Mouse (Mus musculus): ENCODE results near the gene Taf15. TPM values are rescaled to one million over a fixed set of nuclear protein-coding genes. Genes with fewer than 3 reads are reported as not detected.

The Taf15 gene
- polyA plus RNA-seq, 1 experiment = 60.1 TPM

DNA sequence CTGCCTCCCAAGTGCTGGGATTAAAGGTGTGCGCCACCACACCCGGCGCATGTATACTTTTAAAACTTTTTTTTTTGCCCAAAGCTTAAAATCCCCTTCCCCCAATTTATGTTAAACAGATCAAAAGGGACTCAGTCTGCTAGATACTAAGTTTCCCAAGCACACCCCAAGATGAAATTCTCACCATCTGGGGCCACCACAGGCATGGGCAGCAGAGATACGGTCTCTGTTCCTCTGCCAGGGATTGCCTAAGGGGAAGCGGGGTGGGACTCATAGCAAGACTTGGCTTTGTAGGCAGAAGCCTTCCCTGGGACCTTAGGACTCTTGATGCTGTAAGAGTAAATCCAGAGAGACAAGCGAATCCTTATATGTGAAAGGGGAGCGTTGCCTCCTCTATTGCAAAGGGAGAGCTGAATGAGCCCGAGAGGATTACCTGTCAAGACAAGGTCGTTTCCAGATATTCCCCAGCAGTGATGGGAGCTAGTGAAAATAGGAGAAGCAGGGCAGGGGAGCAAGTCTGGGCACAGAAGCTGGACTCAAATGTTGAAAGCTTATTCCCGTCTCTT is 11.3 kb upstream of the Taf15 start:
- peak in 1 of 2 experiments; percentile 5 for DNase-seq
- Histone ChIP-seq H3K4me3 (replicated peaks; ENCODE audit: insufficient read depth, low read depth, low read length) (peak overlapping the region; percentile 10), H3K4me1 (ENCODE audit: control insufficient read depth, insufficient read depth, low read length) (peaks cover 9% of the 10 kb centered on the region; the same call in 1 of the 2 replicates), H3K27ac (ENCODE audit: insufficient read depth, low read length) (no peak overlapping the region), H3K27me3 (ENCODE audit: control insufficient read depth, insufficient read depth, low read length) (no peaks in the 10 kb centered on the region)
- TF ChIP-seq CTCF (IDR thresholded peaks at IDR 0.05; ENCODE audit: borderline replicate concordance, insufficient read depth, low read depth, low read length) (no peak), POLR2A (IDR thresholded peaks at IDR 0.05; ENCODE audit: borderline replicate concordance, insufficient read depth, low read length) (no peak)
- 66% methylated on average over 10 of the region's 10 CpGs for WGBS

DNA sequence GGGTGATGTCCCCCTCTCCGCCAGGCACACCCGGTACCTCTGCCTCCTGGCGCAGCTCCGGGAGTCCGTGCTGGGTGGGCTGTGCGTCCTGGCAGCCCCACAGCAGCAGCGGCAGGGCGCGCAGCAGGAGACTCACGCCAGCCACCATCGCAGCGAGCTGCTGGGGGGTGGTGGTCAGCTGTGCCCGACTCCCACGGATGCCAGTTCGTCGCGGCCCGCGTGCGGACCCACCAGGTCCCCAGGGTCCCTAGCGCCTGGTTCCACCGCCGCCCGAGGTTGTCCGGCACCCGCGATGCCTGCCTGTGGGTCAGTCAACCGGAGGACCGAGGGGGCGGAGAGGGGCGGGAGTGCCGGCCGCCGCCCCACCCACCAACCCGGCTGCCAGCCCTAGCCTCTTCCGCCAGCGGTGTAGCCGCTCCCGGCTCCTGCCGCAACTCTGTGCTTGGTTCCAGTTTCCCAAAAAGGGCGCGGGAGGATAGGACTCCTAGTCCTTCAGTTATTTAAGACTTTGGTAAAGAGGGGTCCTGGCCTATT is 10.1 kb upstream of the Taf15 start, which contains the start of gene Mmp28:
Mmp28 (minus strand) TSS at position 361 of the 534 bp plus-strand sequence.
- Histone ChIP-seq H3K27ac (ENCODE audit: insufficient read depth, low read length) (peak within 1 kb of the TSS; percentile 17; the same call in 1 of the 2 replicates), H3K4me3 (replicated peaks; ENCODE audit: insufficient read depth, low read depth, low read length) (peak within 1 kb of the TSS; percentile 57), H3K4me1 (ENCODE audit: control insufficient read depth, insufficient read depth, low read length) (peaks cover 17% of the 10 kb centered on the region), H3K27me3 (ENCODE audit: control insufficient read depth, insufficient read depth, low read length) (no peaks in the 10 kb centered on the region)
- WGBS = under 1% methylated on average over 42 of the region's 42 CpGs
- TF ChIP-seq POLR2A (IDR thresholded peaks at IDR 0.05; ENCODE audit: borderline replicate concordance, insufficient read depth, low read length) (no peak), CTCF (IDR thresholded peaks at IDR 0.05; ENCODE audit: borderline replicate concordance, insufficient read depth, low read depth, low read length) (no peak)
- peak; percentile 49 to 52 for DNase-seq

DNA sequence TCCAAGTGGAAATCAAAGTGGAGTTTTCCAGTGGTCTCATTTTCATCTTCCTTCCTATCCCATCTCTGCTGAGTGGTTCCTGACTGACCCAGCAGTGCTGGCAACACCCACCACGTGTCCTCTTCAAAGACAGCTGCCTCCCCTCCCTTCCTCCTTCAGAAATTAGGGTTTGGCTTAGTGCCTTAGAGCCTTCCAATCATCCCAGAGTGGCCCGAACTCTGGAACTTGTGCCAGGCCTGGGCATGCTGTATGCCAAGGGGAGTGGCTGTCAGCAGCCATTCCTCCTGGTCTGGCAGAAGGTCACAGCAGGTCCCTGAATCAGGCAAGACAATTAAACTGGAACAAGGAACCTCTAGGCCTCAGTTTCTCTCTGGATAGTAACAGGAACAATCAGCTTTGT is 6.9 kb upstream of the Taf15 start:
- H3K27ac ChIP-seq (ENCODE audit: insufficient read depth, low read length) = no peak overlapping the region; the same call in 1 of the 2 replicates
- DNase-seq = peak; percentile 86 to 92
- H3K27me3 ChIP-seq (ENCODE audit: control insufficient read depth, insufficient read depth, low read length) = no peaks in the 10 kb centered on the region
- WGBS = 8% methylated on average over 2 of the region's 2 CpGs
- peaks cover 17% of the 10 kb centered on the region for H3K4me1 ChIP-seq (ENCODE audit: control insufficient read depth, insufficient read depth, low read length)
- TF ChIP-seq POLR2A (IDR thresholded peaks at IDR 0.05; ENCODE audit: borderline replicate concordance, insufficient read depth, low read length) (no peak), CTCF (IDR thresholded peaks at IDR 0.05; ENCODE audit: borderline replicate concordance, insufficient read depth, low read depth, low read length) (no peak)
- H3K4me3 ChIP-seq (replicated peaks; ENCODE audit: insufficient read depth, low read depth, low read length) = no peak overlapping the region

DNA sequence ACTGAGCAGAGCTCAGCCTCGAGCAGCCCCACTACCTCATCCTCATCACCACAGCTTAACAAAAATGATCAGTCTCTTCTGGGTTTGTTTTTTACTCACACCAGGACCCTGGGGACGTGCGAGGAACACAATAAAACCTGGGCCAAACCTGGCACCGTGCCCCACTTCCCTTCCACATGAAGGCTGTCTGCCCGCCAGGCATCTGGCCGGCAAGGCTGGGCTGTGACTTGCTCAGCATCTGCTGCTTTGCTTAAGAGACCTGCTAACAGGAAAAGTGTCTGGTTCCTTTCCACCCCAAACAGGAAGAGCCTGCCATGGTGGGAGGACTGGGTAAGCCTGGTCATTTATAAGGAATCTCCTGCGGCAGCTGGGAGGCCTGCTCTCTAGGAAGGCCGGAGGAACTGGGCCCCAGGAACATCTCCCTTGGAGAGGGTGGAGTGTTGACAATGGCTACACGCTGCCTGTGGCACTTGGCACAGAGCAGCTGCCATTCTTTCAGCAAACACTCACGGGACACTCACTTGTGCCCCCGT is 5.7 kb upstream of the Taf15 start:
- 22% methylated on average over 11 of the region's 11 CpGs for WGBS
- no peak for TF ChIP-seq POLR2A (IDR thresholded peaks at IDR 0.05; ENCODE audit: borderline replicate concordance, insufficient read depth, low read length)
- Histone ChIP-seq H3K4me1 (ENCODE audit: control insufficient read depth, insufficient read depth, low read length) (peaks cover 17% of the 10 kb centered on the region), H3K27ac (ENCODE audit: insufficient read depth, low read length) (peak overlapping the region; percentile 11; the same call in 1 of the 2 replicates), H3K4me3 (replicated peaks; ENCODE audit: insufficient read depth, low read depth, low read length) (no peak overlapping the region), H3K27me3 (ENCODE audit: control insufficient read depth, insufficient read depth, low read length) (no peaks in the 10 kb centered on the region)
- peak; percentile 37 to 45 for DNase-seq

DNA sequence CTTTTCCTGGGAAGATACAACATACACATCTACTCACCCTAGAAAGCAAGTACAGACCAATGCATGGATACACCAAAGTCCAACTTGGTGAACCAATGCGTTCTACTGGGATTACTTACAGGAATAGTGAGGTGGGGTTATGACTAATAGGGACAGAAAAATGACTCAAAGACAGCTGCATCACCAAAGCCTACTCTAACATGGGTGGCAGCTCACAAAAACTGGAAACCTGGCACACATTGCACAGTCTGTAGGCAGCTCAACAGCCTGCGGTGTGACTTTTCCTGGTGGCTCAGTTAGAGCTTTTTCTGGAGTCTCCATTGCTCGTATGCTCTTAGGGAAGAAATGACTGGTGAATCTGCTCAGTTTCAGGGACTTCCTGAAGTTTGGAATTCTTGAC is 4.1 kb upstream of the Taf15 start:
- Histone ChIP-seq H3K4me3 (replicated peaks; ENCODE audit: insufficient read depth, low read depth, low read length) (no peak overlapping the region), H3K4me1 (ENCODE audit: control insufficient read depth, insufficient read depth, low read length) (peaks cover 17% of the 10 kb centered on the region), H3K27me3 (ENCODE audit: control insufficient read depth, insufficient read depth, low read length) (no peaks in the 10 kb centered on the region), H3K27ac (ENCODE audit: insufficient read depth, low read length) (no peak overlapping the region)
- TF ChIP-seq POLR2A (IDR thresholded peaks at IDR 0.05; ENCODE audit: borderline replicate concordance, insufficient read depth, low read length) = no peak
- TF ChIP-seq CTCF (IDR thresholded peaks at IDR 0.05; ENCODE audit: borderline replicate concordance, insufficient read depth, low read depth, low read length) = no peak
- WGBS = 96% methylated on average over 3 of the region's 3 CpGs
- DNase-seq = no peak

DNA sequence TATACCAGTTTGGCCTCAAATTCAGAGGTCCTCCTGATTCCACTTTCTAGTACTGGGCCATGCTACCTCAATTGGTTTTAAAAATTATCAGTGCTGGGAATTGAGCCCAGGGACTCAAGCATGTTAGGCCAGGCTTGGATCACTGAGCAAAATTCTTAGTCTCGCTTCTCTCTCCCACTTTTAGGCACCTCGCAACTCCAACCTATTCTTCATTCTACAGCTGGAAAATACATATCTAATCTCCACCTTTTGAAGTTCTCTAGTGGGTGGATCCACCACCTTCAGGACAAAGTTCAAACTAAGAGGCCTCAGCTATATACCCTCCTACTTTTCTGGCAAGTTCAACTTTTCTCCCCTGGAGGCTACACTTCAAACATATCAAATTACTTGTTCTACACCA is 1.1 kb upstream of the Taf15 start:
- Histone ChIP-seq H3K27ac (ENCODE audit: insufficient read depth, low read length) (no peak overlapping the region), H3K27me3 (ENCODE audit: control insufficient read depth, insufficient read depth, low read length) (no peaks in the 10 kb centered on the region), H3K4me3 (replicated peaks; ENCODE audit: insufficient read depth, low read depth, low read length) (no peak overlapping the region), H3K4me1 (ENCODE audit: control insufficient read depth, insufficient read depth, low read length) (peaks cover 7% of the 10 kb centered on the region)
- no peak for DNase-seq
- WGBS = 95% methylated on average over 2 of the region's 2 CpGs
- TF ChIP-seq POLR2A (IDR thresholded peaks at IDR 0.05; ENCODE audit: borderline replicate concordance, insufficient read depth, low read length) = no peak
- TF ChIP-seq CTCF (IDR thresholded peaks at IDR 0.05; ENCODE audit: borderline replicate concordance, insufficient read depth, low read depth, low read length) = no peak

DNA sequence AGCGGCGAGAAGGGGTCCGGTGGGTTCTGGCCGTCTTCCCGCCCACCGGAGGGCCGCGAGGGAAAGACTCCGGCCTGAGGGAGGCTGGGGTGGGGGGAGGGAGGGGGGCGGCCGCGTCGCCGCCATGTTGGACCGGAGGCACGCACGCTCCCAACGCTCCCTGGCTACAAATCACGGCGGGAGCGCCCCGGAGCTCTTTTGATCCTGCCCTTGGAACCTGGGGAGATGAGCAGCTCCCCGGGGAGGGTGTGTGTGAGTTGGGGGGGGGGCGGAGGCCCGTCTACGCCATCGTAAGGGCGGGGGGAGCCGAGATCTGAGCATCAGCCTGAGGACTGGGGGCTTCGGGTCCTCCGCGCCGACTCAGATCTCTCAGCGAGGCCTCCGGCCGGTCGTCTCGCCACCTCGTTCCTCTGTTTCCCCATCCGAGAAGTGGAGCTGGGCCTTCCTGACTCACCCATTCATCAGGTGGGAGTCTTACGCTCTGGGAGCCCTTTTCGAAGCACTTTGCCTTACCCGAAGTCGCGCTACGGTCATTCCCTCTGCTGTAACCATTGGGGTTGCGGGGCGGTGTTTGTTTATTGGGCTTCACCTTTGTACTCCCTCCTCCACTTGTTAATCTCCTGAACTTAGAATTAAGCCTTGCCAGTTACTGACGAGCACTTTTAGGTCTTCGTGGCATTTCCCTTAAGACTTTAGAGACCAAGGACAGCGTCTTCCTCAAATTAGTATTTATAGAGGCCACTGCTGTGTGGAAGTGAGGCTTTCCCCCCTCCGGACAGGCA is 540 bp downstream of the Taf15 start:
- H3K27ac ChIP-seq (ENCODE audit: insufficient read depth, low read length) = peak overlapping the region; percentile 76
- TF ChIP-seq CTCF (IDR thresholded peaks at IDR 0.05; ENCODE audit: borderline replicate concordance, insufficient read depth, low read depth, low read length) (no peak), POLR2A (IDR thresholded peaks at IDR 0.05; ENCODE audit: borderline replicate concordance, insufficient read depth, low read length) (no peak)
- peak overlapping the region; percentile 99 for H3K4me3 ChIP-seq (replicated peaks; ENCODE audit: insufficient read depth, low read depth, low read length)
- WGBS = under 1% methylated on average over 51 of the region's 52 CpGs
- DNase-seq = no peak
- no peaks in the 10 kb centered on the region for H3K27me3 ChIP-seq (ENCODE audit: control insufficient read depth, insufficient read depth, low read length)
- no peaks in the 10 kb centered on the region; the same call in 1 of the 2 replicates for H3K4me1 ChIP-seq (ENCODE audit: control insufficient read depth, insufficient read depth, low read length)
